Mouse (Mus musculus) c-Kit-positive CD71-positive TER-119-positive erythroid progenitor cells, embryonic 14.5 days (primary cell): ENCODE data around the gene Tshb.

Source experiments
- DNase-seq: peaks from one replicate; pipeline ENCODE4 v3.0.0-alpha.2; 2013; ENCODE audit warnings: low spot score

Tshb gene

GRCm38 (mm10) chr3:102737106-102737505, 45.4 kb downstream of the Tshb start:
- DNase-seq = no peak

DNA sequence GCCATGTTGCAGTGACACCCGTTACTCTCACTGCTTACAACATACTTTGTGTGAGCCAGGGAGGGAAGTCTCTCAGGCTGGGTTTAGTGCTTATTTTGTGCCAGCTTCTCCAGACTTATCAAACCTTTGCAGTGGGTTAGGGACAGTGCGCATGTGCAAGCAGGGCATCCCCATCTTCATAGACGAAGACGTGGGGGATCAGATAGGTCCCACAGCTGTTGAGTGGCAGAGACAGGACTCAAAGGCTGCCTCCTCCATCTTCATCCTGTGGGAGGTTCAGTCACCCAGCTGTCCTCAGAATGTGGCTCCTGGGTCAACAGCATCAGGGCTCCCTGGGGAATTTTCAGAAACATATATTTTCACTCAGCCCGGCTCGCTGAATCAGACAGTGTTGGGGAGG, 46.1 kb downstream of the Tshb start:
- DNase-seq = no peak

DNA sequence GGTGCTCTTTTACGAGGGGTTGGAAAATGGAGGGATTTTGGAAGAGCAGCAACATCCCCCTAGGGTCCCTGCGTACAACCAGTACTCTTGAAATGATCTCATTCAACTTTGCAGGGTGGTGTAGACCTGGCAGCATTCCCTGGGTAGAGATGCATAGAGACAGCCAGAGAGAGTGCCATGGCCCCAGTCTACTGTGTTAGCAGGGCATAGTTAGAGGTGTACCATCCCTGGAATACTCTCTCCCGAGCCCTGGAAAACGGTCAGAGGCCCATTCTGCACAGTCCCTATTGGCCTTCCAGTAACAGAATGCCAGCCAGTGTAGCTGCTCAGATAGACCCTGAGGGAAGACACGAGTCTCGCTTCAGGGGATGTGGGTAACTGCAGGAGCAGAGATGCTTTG, 46.9 kb downstream of the Tshb start:
- DNase-seq = no peak

DNA sequence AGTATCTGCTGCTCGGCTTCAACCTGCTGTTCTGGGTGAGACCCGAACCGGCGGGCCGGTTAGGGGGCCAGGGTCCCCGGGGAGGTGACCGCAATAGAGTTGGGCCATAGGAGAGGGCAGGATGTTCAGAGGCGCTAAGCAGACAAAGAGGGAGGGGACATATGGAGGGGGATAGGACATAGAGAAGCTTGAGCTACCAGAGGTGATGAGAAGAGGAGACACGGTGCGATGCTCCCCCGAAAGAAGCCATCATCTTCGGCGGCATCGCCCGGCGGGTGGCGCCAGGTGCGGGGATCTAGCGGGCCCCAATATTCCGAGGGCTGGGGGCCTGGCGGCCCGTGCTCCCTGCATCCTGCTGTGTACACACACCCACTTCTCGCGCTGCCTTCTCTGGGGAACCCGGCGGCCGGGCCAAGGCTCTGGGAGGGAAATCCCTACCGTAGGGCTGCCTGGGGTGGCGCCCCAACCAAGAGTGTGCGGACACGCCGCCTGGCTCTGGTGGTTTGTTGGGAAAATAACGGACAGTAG, 47.4 kb downstream of the Tshb start:
- DNase-seq = no peak

- DNase-seq = no peak
Measured at GRCm38 (mm10) chr3:102734313-102735030, 48.0 kb downstream of the Tshb start, which contains the start of gene Tspan2. Gene Tspan2 (plus strand): TSS chr3:102734529.

GRCm38 (mm10) chr3:102733936-102734312, 48.6 kb downstream of the Tshb start:
- DNase-seq = no peak

DNA sequence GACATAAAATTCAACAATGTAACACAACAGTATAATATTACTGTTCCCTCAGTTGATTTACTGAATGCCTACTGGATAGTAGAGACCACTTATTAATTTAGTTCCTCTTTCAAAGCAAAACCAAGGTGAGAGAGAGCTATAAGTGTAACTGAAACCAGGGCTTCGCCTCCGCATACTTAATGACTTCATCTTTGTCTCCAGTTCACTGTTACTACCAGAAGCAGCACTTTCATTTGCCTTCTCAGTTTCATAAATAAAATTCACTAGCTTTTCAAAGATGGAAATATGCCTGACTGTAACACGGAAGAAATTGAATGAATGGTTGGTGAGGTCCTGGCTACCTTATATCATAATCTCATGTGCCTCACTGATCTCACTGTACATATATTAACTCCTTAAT, 49.5 kb downstream of the Tshb start:
- no peak for DNase-seq

- no peak for DNase-seq
Measured at GRCm38 (mm10) chr3:102732619-102733018, 49.9 kb downstream of the Tshb start.

GRCm38 (mm10) chr3:102731112-102731511, 51.4 kb downstream of the Tshb start:
- DNase-seq = no peak

DNA sequence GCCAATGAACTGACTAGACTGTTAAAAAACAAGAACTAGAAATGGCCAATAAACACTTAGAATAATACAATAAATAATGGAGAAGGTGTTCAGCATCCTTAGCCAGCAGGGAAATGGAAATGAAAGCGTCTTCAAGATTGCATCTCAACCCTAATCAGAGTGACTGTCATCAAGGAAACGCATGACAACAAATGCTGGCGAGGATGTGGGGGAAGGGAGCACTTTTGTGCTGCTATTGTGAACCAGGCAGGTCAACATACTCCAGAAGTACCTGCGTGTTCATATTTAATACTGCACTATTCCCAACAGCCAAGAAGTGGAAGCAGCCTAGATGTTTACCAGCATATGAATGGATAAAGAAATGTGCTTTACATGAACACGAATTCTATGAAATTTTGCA, 53.1 kb downstream of the Tshb start:
- DNase-seq = no peak
